Mouse (Mus musculus): ENCODE results near the gene Asic3.

GRCm38 (mm10) chr5:24389011-24389657, 24.1 kb upstream of the Asic3 start:
- no peak for TF ChIP-seq CTCF (IDR thresholded peaks at IDR 0.05; ENCODE audit: low read depth)
- no peak for TF ChIP-seq EP300 (IDR thresholded peaks at IDR 0.05; ENCODE audit: low read depth)
